In genomic region chr13:13552020-13552419, GRCm38 (mm10) we compare ENCODE assay signal across 15 mouse cellular contexts. TPM values are rescaled to one million over a fixed set of nuclear protein-coding genes. Genes with fewer than 3 reads are reported as not detected.
DNase-seq lines count a peak whose midpoint lies in the region; ATAC-seq and TF ChIP-seq lines count a peak whose summit lies in the region.
"Had no signal": no experiment of that assay in that cellular context is flagged by ENCODE, and none has a peak within 500 bp of the region (broad histone marks: within the 10 kb centered on the region; RNA-seq: fewer than 3 reads in every experiment).

No protein-coding gene starts in this region.

- 36% methylated on average over 3 of the region's 3 CpGs for WGBS in midbrain, embryonic 10.5 days
- 16% methylated on average over 3 of the region's 3 CpGs for WGBS in midbrain, postnatal 0 days
- 15% methylated on average over 3 of the region's 3 CpGs for WGBS in midbrain, embryonic 14.5 days

- peak; percentile 43 for DNase-seq in adrenal gland, postnatal 14 days
- DNase-seq in adrenal gland, postnatal 4 days (ENCODE audit: low spot score in 2 of 2) = no peak
- DNase-seq in midbrain, embryonic 10.5 days (ENCODE audit: low spot score) = peak; percentile 33
- no peak for DNase-seq in midbrain, postnatal 0 days (ENCODE audit: low spot score)
- DNase-seq in Muller cell, postnatal 12 days (ENCODE audit: inconsistent ontology term) = peak; percentile 42
- peak; percentile 23 for DNase-seq in midbrain, embryonic 14.5 days
- no peak for DNase-seq in urinary bladder, postnatal 4 days (ENCODE audit: low spot score in 2 of 2)
- DNase-seq in embryo, embryonic 11 days = no peak
- DNase-seq: cerebellum, adult 2 months; forebrain, postnatal 0 days; heart, adult 2 months; right cerebral cortex, postnatal 4 days had no signal

- H3K4me1 ChIP-seq in midbrain, embryonic 10.5 days = 0 out of 2 replicates have a peak, but pooled peaks cover 3% of the 10 kb centered on the region
- no peaks in the 10 kb centered on the region for H3K4me1 ChIP-seq in midbrain, postnatal 0 days (ENCODE audit: insufficient read depth, low read length)
- no peaks in the 10 kb centered on the region for H3K4me1 ChIP-seq in midbrain, embryonic 14.5 days (ENCODE audit: control insufficient read depth, insufficient read depth, low read length)
- H3K4me1 ChIP-seq: limb, embryonic 15.5 days; neural tube, embryonic 15.5 days had no signal

- peaks cover 4% of the 10 kb centered on the region; the same call in 1 of the 2 replicates for H3K9me3 ChIP-seq in midbrain, embryonic 10.5 days (replicated peaks)
- no peaks in the 10 kb centered on the region for H3K9me3 ChIP-seq in midbrain, postnatal 0 days (ENCODE audit: low read length)
- H3K9me3 ChIP-seq in midbrain, embryonic 14.5 days (ENCODE audit: control insufficient read depth, low read length) = no peaks in the 10 kb centered on the region
- H3K9me3 ChIP-seq: embryonic facial prominence, embryonic 13.5 days; limb, embryonic 15.5 days; neural tube, embryonic 15.5 days had no signal

- H3K9ac ChIP-seq in midbrain, postnatal 0 days (replicated peaks; ENCODE audit: low read length, poor library complexity, severe bottlenecking) = no peak overlapping the region
- no peak overlapping the region for H3K9ac ChIP-seq in midbrain, embryonic 14.5 days (replicated peaks; ENCODE audit: low read length)
- H3K9ac ChIP-seq: embryonic facial prominence, embryonic 13.5 days; forebrain, postnatal 0 days; limb, embryonic 15.5 days; neural tube, embryonic 15.5 days had no signal

- no peaks in the 10 kb centered on the region for H3K36me3 ChIP-seq in midbrain, embryonic 10.5 days
- no peaks in the 10 kb centered on the region for H3K36me3 ChIP-seq in midbrain, postnatal 0 days (ENCODE audit: insufficient read depth, low read length)
- H3K36me3 ChIP-seq in midbrain, embryonic 14.5 days (ENCODE audit: control insufficient read depth, insufficient read depth, low read length) = no peaks in the 10 kb centered on the region
- H3K36me3 ChIP-seq: embryonic facial prominence, embryonic 13.5 days; limb, embryonic 15.5 days; neural tube, embryonic 15.5 days had no signal

- no peak overlapping the region for H3K27ac ChIP-seq in midbrain, embryonic 10.5 days (replicated peaks)
- H3K27ac ChIP-seq in midbrain, postnatal 0 days (ENCODE audit: low read depth, low read length) = no peak overlapping the region
- H3K27ac ChIP-seq in midbrain, embryonic 14.5 days (replicated peaks; ENCODE audit: low read depth, low read length) = no peak overlapping the region
- H3K27ac ChIP-seq: embryonic facial prominence, embryonic 13.5 days; heart, adult 2 months; limb, embryonic 15.5 days; neural tube, embryonic 15.5 days had no signal

- no peak for ATAC-seq in midbrain, postnatal 0 days (ENCODE audit: low FRiP score)
- ATAC-seq in midbrain, embryonic 14.5 days (ENCODE audit: low FRiP score, low TSS enrichment) = 0 out of 2 replicates have a peak, but pooled peaks have one; percentile 12
- ATAC-seq: forebrain, postnatal 0 days had no signal

- TF ChIP-seq CTCF in midbrain, postnatal 0 days (IDR thresholded peaks at IDR 0.05) = no peak

- peaks cover 90% of the 10 kb centered on the region for H3K27me3 ChIP-seq in midbrain, embryonic 10.5 days (ENCODE audit: low read depth, poor library complexity, severe bottlenecking)
- H3K27me3 ChIP-seq in midbrain, postnatal 0 days (ENCODE audit: insufficient read depth, low read length) = 0 out of 2 replicates have a peak, but pooled peaks cover 4% of the 10 kb centered on the region
- no peaks in the 10 kb centered on the region for H3K27me3 ChIP-seq in midbrain, embryonic 14.5 days (ENCODE audit: control insufficient read depth, insufficient read depth, low read length)
- H3K27me3 ChIP-seq: embryonic facial prominence, embryonic 13.5 days; limb, embryonic 15.5 days; neural tube, embryonic 15.5 days had no signal

- no peak overlapping the region for H3K4me3 ChIP-seq in midbrain, embryonic 10.5 days
- no peak overlapping the region for H3K4me3 ChIP-seq in midbrain, postnatal 0 days (ENCODE audit: low read depth, low read length)
- H3K4me3 ChIP-seq in midbrain, embryonic 14.5 days (replicated peaks; ENCODE audit: low read depth, low read length) = no peak overlapping the region
- H3K4me3 ChIP-seq: embryonic facial prominence, embryonic 13.5 days; heart, adult 2 months; limb, embryonic 15.5 days; neural tube, embryonic 15.5 days had no signal

- H3K4me2 ChIP-seq in midbrain, postnatal 0 days (ENCODE audit: low read depth, low read length, poor library complexity, severe bottlenecking) = no peak overlapping the region
- H3K4me2 ChIP-seq in midbrain, embryonic 14.5 days (ENCODE audit: low read length) = no peak overlapping the region
- H3K4me2 ChIP-seq: embryonic facial prominence, embryonic 13.5 days; limb, embryonic 15.5 days; neural tube, embryonic 15.5 days had no signal

RNA-seq across cellular contexts. Expression of gene Lyst, which starts 38.2 kb away (rescaled TPM):
- 25.2 and 29.1 TPM in 2 replicates for total RNA-seq in adrenal gland, postnatal 14 days (2021)
- 10 to 100 TPM; 35.4 to 35.8 TPM for total RNA-seq in adrenal gland, postnatal 4 days (2021)
- 1.9 and 3.3 TPM in 2 replicates for polyA plus RNA-seq in midbrain, embryonic 10.5 days (2016; fragmentation: Nextera tagmentation; extraction: Ambion mirVana)
- 15.9 and 19.5 TPM in 2 replicates for total RNA-seq in midbrain, postnatal 0 days (2014; rRNA removed)
- 3.1 and 5.2 TPM in 2 replicates for polyA plus RNA-seq in midbrain, postnatal 0 days (2015; fragmentation: Nextera tagmentation; extraction: Ambion mirVana)
- polyA plus RNA-seq in midbrain, embryonic 14.5 days (2014; fragmentation: Nextera tagmentation; extraction: Ambion mirVana) = 6.4 and 8.8 TPM in 2 replicates

Comparison
In these comparisons a context has a peak if more than half of its experiments do, and no peak if none do; other contexts are left out.
1. DNase-seq: peak in adrenal gland, postnatal 14 days (single experiment), midbrain, embryonic 10.5 days (single experiment), Muller cell, postnatal 12 days (single experiment) and midbrain, embryonic 14.5 days (single experiment); none in adrenal gland, postnatal 4 days (0 of 2), midbrain, postnatal 0 days (single experiment), urinary bladder, postnatal 4 days (0 of 2) and embryo, embryonic 11 days (single experiment).